Mouse (Mus musculus): Measurements from ENCODE around the gene Gal3st2c. TPM values are rescaled to one million over a fixed set of nuclear protein-coding genes. Genes with fewer than 3 reads are reported as not detected.
A peak's percentile ranks its signal among the peaks of the same experiment; 100 is the strongest.
"Not testable (repeated sequence)": the region's sequence is repeated elsewhere in the genome, so short reads cannot be mapped to it uniquely, and the experiment has no call there.

Gene Gal3st2c
- under 1 TPM; 0.38 to 0.45 TPM for total RNA-seq (2021)

GRCm38 (mm10) chr1:93990209-93990608, at the start of gene Gal3st2c:
Gene Gal3st2c (plus strand): TSS chr1:93990509.
- not testable (repeated sequence) for DNase-seq

GRCm38 (mm10) chr1:93949087-93949486, 41.2 kb upstream of the Gal3st2c start:
- DNase-seq, result not testable (repeated sequence)

- not testable (repeated sequence) for DNase-seq
Measured at GRCm38 (mm10) chr1:93966489-93966888, 23.8 kb upstream of the Gal3st2c start.

- DNase-seq, result not testable (repeated sequence)
Measured at GRCm38 (mm10) chr1:93970380-93970779, 19.9 kb upstream of the Gal3st2c start.

GRCm38 (mm10) chr1:93970797-93971196, 19.5 kb upstream of the Gal3st2c start:
- not testable (repeated sequence) for DNase-seq

GRCm38 (mm10) chr1:93975764-93976163, 14.5 kb upstream of the Gal3st2c start:
- not testable (repeated sequence) for DNase-seq

GRCm38 (mm10) chr1:93978287-93978686, 12.0 kb upstream of the Gal3st2c start:
- DNase-seq, result not testable (repeated sequence)

GRCm38 (mm10) chr1:93980932-93981331, 9.4 kb upstream of the Gal3st2c start:
- not testable (repeated sequence) for DNase-seq

- DNase-seq, result no peak
Measured at GRCm38 (mm10) chr1:93986167-93986566, 4.1 kb upstream of the Gal3st2c start.

GRCm38 (mm10) chr1:93988786-93989185, 1.5 kb upstream of the Gal3st2c start:
- DNase-seq, result no peak

GRCm38 (mm10) chr1:93991068-93991467, 759 bp downstream of the Gal3st2c start:
- DNase-seq, result not testable (repeated sequence)

GRCm38 (mm10) chr1:93991491-93991890, 1.2 kb downstream of the Gal3st2c start:
- not testable (repeated sequence) for DNase-seq

GRCm38 (mm10) chr1:94001023-94001422, 10.7 kb downstream of the Gal3st2c start:
- DNase-seq, result no peak

- not testable (repeated sequence) for DNase-seq
Measured at GRCm38 (mm10) chr1:94005954-94006506, 15.7 kb downstream of the Gal3st2c start.

- DNase-seq, result not testable (repeated sequence)
Measured at GRCm38 (mm10) chr1:94008826-94009225, 18.5 kb downstream of the Gal3st2c start.

GRCm38 (mm10) chr1:94011643-94012042, 21.3 kb downstream of the Gal3st2c start:
- no peak for DNase-seq

GRCm38 (mm10) chr1:94020151-94020550, 29.8 kb downstream of the Gal3st2c start, which contains the start of gene Neu4:
Gene Neu4 (plus strand): TSS chr1:94020451.
- DNase-seq, result no peak

GRCm38 (mm10) chr1:94027506-94028108, 37.3 kb downstream of the Gal3st2c start:
- no peak for DNase-seq

- no peak for DNase-seq
Measured at GRCm38 (mm10) chr1:94028741-94029140, 38.4 kb downstream of the Gal3st2c start.

GRCm38 (mm10) chr1:94033075-94033602, 42.8 kb downstream of the Gal3st2c start:
- DNase-seq, result no peak

GRCm38 (mm10) chr1:94034984-94035743, 44.9 kb downstream of the Gal3st2c start:
- DNase-seq, result peak; percentile 91

- DNase-seq, result no peak
Measured at GRCm38 (mm10) chr1:94040391-94040790, 50.1 kb downstream of the Gal3st2c start.

GRCm38 (mm10) chr1:94045559-94045958, 55.2 kb downstream of the Gal3st2c start:
- DNase-seq, result no peak

Data from heart, postnatal 4 days (tissue).